Mouse (Mus musculus): ENCODE measurements around the gene Trappc4.
"Not testable (repeated sequence)": the region's sequence is repeated elsewhere in the genome, so short reads cannot be mapped to it uniquely, and the experiment has no call there.

GRCm38 (mm10) chr9:44361931-44362330 is 45.5 kb downstream of the Trappc4 start:
- TF ChIP-seq CTCF (IDR thresholded peaks at IDR 0.05; ENCODE audit: borderline replicate concordance, insufficient read depth, low read length); POLR2A (IDR thresholded peaks at IDR 0.05; ENCODE audit: low read depth, low read length): not testable (repeated sequence)
